Mouse (Mus musculus): Measurements from ENCODE around the gene Impg1.
"Not testable (repeated sequence)": the region's sequence is repeated elsewhere in the genome, so short reads cannot be mapped to it uniquely, and the experiment has no call there.

- not testable (repeated sequence) for TF ChIP-seq SIN3A (IDR thresholded peaks at IDR 0.05; ENCODE audit: low read length); ZNF384 (IDR thresholded peaks at IDR 0.05; ENCODE audit: low read depth, low read length); GABPA (IDR thresholded peaks at IDR 0.05; ENCODE audit: low read depth, low read length); BHLHE40 (IDR thresholded peaks at IDR 0.05; ENCODE audit: borderline replicate concordance, low read depth, low read length); ELF1 (IDR thresholded peaks at IDR 0.05; ENCODE audit: low read depth, low read length); MYB (IDR thresholded peaks at IDR 0.05; ENCODE audit: low read depth, low read length); UBTF (IDR thresholded peaks at IDR 0.05; ENCODE audit: borderline replicate concordance, insufficient read depth, low read depth, low read length); CTCF (IDR thresholded peaks at IDR 0.05 in 2 of 3, conservative IDR thresholded peaks at IDR 0.05 in 1 of 3; ENCODE audit: control insufficient read depth in 1 of 3, insufficient read depth in 1 of 3, low read depth in 2 of 3, low read length in 3 of 3, poor library complexity in 1 of 3, severe bottlenecking in 1 of 3); NELFE (IDR thresholded peaks at IDR 0.05; ENCODE audit: low read depth, low read length); CHD2 (IDR thresholded peaks at IDR 0.05; ENCODE audit: low read length); HCFC1 (IDR thresholded peaks at IDR 0.05; ENCODE audit: low read depth, low read length)
These were observed 144.0 kb downstream of the Impg1 start for GRCm38 (mm10) chr9:80321051-80321887.
